Mouse (Mus musculus) cerebellum, adult 11-12 months (tissue): Measurements from ENCODE around the gene Rundc1.
"Not testable (repeated sequence)": the region's sequence is repeated elsewhere in the genome, so short reads cannot be mapped to it uniquely, and the experiment has no call there.

ENCODE experiments used
- DNase-seq: peaks from one replicate; pipeline ENCODE4 v3.0.0; 2022

Gene Rundc1

GRCm38 (mm10) chr11:101424925-101425813 lies at the start of gene Rundc1, which contains the start of gene Ptges3l:
Rundc1 (plus strand) TSS chr11:101425085.
Ptges3l (minus strand) TSS chr11:101425333.
- peak; percentile 94 for DNase-seq

DNA sequence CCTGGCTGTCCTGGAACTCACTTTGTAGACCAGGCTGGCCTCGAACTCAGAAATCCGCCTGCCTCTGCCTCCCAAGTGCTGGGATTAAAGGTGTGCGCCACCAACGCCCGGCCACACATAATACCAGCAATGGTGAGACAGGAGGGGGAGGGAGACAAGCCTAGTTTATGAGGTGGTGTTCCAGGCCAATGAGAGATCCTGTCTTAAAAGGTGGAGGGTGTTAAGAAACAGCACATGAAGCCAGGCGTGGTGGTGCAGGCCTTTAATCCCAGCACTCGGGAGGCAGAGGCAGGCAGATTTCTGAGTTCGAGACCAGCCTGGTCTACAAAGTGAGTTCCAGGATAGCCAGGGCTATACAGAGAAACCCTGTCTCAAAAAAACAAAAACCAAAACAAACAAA lies 46.7 kb upstream of the Rundc1 start:
- DNase-seq: not testable (repeated sequence)

DNA sequence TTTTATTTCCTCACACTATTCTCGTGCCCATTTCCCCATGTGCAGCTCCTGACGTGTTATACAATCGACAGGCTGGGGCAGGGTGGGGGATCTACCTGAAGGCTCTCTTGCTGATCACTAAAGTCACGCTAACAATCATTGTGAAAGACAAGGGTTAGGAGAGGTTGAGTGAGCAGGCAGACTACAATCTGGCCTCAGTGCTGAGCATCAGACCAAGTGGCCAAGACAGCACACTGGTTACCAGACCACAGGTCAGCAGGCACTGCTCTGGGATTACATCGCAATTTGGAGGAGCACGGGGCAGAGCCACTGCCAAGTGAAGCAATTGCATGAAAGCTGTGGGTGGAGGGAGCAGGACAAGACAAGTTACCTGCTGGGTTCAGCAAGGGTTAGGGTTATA lies 46.0 kb upstream of the Rundc1 start:
- no peak for DNase-seq

DNA sequence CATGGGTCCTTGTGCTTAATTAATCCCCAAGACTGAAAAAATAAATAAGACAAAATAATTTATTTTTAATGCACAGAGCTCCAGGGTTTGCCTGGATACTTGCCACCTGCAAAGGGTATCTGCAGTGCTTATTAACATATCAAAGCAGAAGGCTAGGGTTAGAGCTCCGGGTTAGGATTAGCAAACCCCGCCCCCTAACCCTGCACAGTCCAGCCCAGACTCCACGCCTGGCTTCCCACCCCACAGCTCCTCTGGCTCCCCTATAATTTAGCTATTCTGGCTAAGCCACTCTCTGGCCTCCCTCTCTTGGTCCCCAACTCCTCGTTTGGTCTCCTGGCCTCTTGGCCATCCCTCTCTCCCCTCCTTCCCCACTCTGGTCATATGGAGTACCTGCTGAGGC lies 43.1 kb upstream of the Rundc1 start:
- no peak for DNase-seq

- peak; percentile 29 for DNase-seq
Measured at GRCm38 (mm10) chr11:101395110-101395509, 29.8 kb upstream of the Rundc1 start.

DNA sequence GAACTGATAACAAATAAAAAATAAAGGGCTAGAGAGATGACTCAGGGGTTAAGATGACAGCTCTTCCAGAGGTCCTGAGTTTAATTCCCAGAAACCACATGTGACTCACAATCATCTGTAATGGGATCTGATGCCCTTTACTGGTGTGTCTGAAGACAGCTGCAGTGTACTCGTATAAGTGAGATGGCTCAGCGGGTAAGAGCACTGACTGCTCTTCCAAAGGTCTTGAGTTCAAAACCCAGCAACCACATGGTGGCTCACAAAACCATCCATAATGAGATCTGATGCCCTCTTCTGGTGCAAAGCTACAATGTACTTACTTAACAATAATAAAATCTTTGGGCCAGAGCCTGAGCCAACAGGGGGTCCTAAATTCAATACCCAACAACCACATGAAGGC lies 9.6 kb upstream of the Rundc1 start:
- DNase-seq: no peak

GRCm38 (mm10) chr11:101416433-101417100 lies 8.3 kb upstream of the Rundc1 start:
- DNase-seq: no peak

- DNase-seq: peak; percentile 84
Measured at GRCm38 (mm10) chr11:101417101-101417855, 7.6 kb upstream of the Rundc1 start, which contains the start of gene Aarsd1. Aarsd1 (minus strand) TSS chr11:101417615.

DNA sequence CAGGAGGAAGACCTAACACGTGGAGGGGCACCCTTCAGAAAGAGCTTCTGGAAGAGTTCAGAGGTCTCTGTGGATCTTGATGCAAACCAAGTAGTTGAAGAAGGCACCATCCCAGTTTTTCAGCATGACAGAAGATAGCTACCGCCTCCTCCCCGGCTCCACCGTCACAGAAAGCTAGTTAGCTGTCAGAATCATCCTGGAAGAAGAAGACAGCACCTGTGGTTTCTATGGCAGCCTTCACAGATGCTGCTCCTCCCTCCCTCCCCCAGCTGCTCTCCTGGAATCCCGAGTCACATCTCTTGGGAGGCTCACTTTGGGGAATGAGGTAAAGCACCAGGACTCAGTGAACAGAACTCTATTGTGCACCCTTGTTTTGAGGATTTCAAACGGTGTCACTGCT lies 5.9 kb upstream of the Rundc1 start:
- DNase-seq: no peak

- DNase-seq: no peak
Measured at GRCm38 (mm10) chr11:101419610-101420009, 5.3 kb upstream of the Rundc1 start.

DNA sequence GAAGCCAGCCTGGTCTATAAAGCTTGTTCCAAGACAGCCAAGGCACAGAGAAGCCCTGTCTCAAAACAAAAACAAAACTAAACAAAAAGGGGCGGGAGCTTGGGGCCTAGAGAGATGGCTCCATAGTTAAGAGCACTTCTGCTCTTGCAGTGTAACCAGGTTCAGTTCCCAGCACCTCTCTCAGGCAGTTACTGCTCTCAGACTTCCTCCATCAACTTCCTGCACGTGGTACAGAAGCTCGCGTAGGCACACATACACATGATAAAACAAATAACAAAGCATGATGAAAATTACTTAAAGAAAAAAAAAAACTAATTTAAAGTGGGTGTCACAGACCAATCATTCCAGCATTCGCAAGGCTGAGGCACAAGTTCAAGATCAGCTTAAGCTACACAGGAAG lies 4.7 kb upstream of the Rundc1 start:
- no peak for DNase-seq

GRCm38 (mm10) chr11:101424105-101424851 lies 607 bp upstream of the Rundc1 start, which contains the start of gene Gm27029:
Gm27029 (minus strand) TSS chr11:101424796.
- DNase-seq: peak; percentile 42

- DNase-seq: no peak
Measured at GRCm38 (mm10) chr11:101426165-101426564, 1.3 kb downstream of the Rundc1 start.

DNA sequence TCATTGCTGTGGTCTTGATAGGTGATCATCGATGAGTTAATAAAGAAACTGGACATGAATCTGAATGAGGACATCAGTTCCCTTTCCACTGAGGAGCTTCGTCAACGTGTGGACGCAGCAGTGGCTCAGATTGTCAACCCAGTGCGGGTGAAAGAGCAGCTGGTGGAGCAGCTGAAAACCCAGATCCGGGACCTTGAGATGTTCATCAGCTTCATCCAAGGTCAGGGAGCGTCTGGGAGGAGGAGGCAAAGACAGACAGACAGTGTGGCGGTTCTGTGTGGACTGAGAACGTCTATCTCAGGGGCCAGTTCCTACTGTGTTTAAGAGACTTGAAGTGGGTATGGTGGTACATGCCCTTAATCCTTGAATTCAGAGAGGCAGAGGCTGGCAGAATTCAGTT lies 6.4 kb downstream of the Rundc1 start:
- DNase-seq: no peak

DNA sequence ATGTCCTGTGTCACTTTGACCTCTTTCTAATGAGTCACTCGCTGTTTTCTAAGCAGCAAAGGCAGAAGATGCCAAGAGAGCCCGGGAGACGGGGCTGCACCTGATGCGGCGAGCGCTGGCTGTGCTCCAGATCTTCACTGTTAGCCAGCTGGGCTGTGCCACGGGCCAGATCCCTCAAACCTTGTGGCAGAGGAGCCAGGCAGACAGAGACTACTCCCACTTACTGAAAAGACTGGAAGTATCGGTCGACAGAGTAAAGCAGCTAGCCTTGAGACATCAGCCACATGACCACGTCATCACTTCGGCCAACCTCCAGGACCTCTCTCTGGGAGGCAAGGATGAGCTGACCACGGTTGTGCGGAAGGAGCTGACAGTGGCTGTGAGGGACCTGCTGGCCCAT lies 8.5 kb downstream of the Rundc1 start:
- peak; percentile 60 for DNase-seq

GRCm38 (mm10) chr11:101435831-101436230 lies 10.9 kb downstream of the Rundc1 start:
- DNase-seq: no peak

GRCm38 (mm10) chr11:101436916-101437315 lies 12.0 kb downstream of the Rundc1 start:
- no peak for DNase-seq

- DNase-seq: not testable (repeated sequence)
Measured at GRCm38 (mm10) chr11:101438006-101438405, 13.1 kb downstream of the Rundc1 start.

GRCm38 (mm10) chr11:101441450-101442126 lies 16.7 kb downstream of the Rundc1 start:
- DNase-seq: not testable (repeated sequence)

- peak; percentile 99 for DNase-seq
Measured at GRCm38 (mm10) chr11:101442127-101442693, 17.3 kb downstream of the Rundc1 start, which contains the start of gene Rpl27. Rpl27 (plus strand) TSS chr11:101442298.

DNA sequence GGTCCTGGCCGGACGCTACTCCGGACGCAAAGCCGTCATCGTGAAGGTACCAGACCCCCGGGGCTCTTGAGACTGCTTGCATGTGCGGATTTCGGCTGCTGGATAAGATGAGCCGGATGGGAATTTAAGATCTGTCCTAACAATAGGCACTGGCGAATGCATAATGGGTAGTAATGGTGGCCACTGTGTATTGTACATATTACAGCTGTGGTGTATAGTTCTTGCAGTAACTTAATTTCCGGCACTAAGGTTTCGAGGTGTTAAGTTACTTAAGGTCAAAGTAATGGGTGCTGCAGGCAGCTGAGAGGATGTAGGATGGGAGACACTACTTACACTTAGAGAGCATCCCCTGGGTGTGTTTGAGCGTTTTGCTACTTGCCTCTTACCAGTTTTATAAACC lies 17.9 kb downstream of the Rundc1 start:
- DNase-seq: no peak
